Mouse (Mus musculus) MEL (cell line): ENCODE results near the gene Tfe3.

Experiments
- EP300 ChIP-seq, 2 experiments: IDR thresholded peaks; 2 replicates each; pipeline ENCODE4 v1.6.1; 2011; ENCODE audit warnings: improper control_type of control experiment in 2 of 2, low read length in 2 of 2, low read depth in 1 of 2, mild to moderate bottlenecking in 1 of 2
- GABPA ChIP-seq: IDR thresholded peaks from 2 replicates; pipeline ENCODE4 v1.6.1; 2012; ENCODE audit warnings: low read depth, mild to moderate bottlenecking, inconsistent platforms, low read length, improper control_type of control experiment, moderate library complexity
- JUND ChIP-seq: IDR thresholded peaks from 2 replicates; pipeline ENCODE4 v1.6.1; 2011; ENCODE audit warnings: low read depth, mild to moderate bottlenecking, improper control_type of control experiment, low read length
- POLR2AphosphoS5 ChIP-seq: IDR thresholded peaks from 2 replicates; pipeline ENCODE4 v1.6.1; 2012; ENCODE audit warnings: low read depth, borderline replicate concordance, mild to moderate bottlenecking, inconsistent platforms, low read length, moderate library complexity, mixed read lengths

GRCm38 (mm10) chrX:7733571-7734156 is 28.7 kb upstream of the Tfe3 start:
- TF ChIP-seq GABPA: no peak
- no peak for TF ChIP-seq POLR2AphosphoS5
- no peak for TF ChIP-seq EP300 (IDR thresholded peaks at IDR 0.05; ENCODE audit: low read depth in 1 of 2, low read length in 2 of 2)
- no peak for TF ChIP-seq JUND
